Mouse (Mus musculus) liver, embryonic 14.5 days (tissue): Measurements from ENCODE around the gene Fkbpl. TPM values are rescaled to one million over a fixed set of nuclear protein-coding genes. Genes with fewer than 3 reads are reported as not detected.

Experiments
- ATAC-seq: fragments of 200-750 bp; cut with Nextera tagmentation; 2 replicates; pipeline ENCODE4 v1.8.0; 2017; ENCODE audit warnings: moderate number of reproducible peaks, mild to moderate bottlenecking, moderate library complexity; ENCODE audit not compliant: insufficient read depth
- DNase-seq, 3 experiments: peaks; one replicate each; pipeline ENCODE4 v3.0.0-alpha.2; 2012 to 2013; ENCODE audit warnings: low read depth in 3 of 3, low spot score in 3 of 3
- H3K27ac ChIP-seq: fragments of 300-500 bp; sonication (generic); 2 replicates; pipeline ENCODE4 v1.5.1; 2014; ENCODE audit warnings: moderate library complexity, mild to moderate bottlenecking, control low read depth, inconsistent platforms
- H3K27me3 ChIP-seq: fragments of 300-500 bp; sonication (generic); 2 replicates; pipeline ENCODE4 v1.6.1; 2014; ENCODE audit warnings: mild to moderate bottlenecking, low read length, moderate library complexity; ENCODE audit not compliant: control insufficient read depth, insufficient read depth
- H3K36me3 ChIP-seq: fragments of 300-500 bp; sonication (generic); replicated peaks from 2 replicates; pipeline ENCODE4 v1.6.1; 2014; ENCODE audit warnings: low read depth; ENCODE audit not compliant: control insufficient read depth, insufficient read depth
- H3K4me1 ChIP-seq, 2 experiments: fragments of 200-500 bp in 1 of 2; fragments of 300-500 bp in 1 of 2; sonication (generic) in 1 of 2; replicated peaks; 2 replicates each; pipeline ENCODE4 v1.6.1; 2012 to 2014; ENCODE audit warnings: antibody characterized with exemption in 1 of 2, inconsistent platforms in 1 of 2, low read length in 1 of 2; ENCODE audit not compliant: control insufficient read depth in 2 of 2, insufficient read depth in 2 of 2
- H3K4me2 ChIP-seq: fragments of 300-500 bp; sonication (generic); 2 replicates; pipeline ENCODE4 v1.6.1; 2014; ENCODE audit warnings: low read depth, mild to moderate bottlenecking, control low read depth, moderate library complexity
- H3K4me3 ChIP-seq, 2 experiments: fragments of 200-500 bp in 1 of 2; fragments of 300-500 bp in 1 of 2; sonication (generic) in 1 of 2; 2 replicates each; pipeline ENCODE4 v1.5.1; 2012 to 2014; ENCODE audit warnings: low read depth in 2 of 2, low read length in 2 of 2, mild to moderate bottlenecking in 2 of 2, control low read depth in 1 of 2, inconsistent platforms in 1 of 2, moderate library complexity in 1 of 2; ENCODE audit not compliant: insufficient read depth in 1 of 2
- H3K9ac ChIP-seq: fragments of 300-500 bp; sonication (generic); replicated peaks from 2 replicates; pipeline ENCODE4 v1.6.1; 2014; ENCODE audit warnings: mild to moderate bottlenecking, control low read depth, moderate library complexity
- H3K9me3 ChIP-seq: fragments of 300-500 bp; sonication (generic); 2 replicates; pipeline ENCODE4 v1.6.1; 2016; ENCODE audit warnings: low read length, mixed read lengths; ENCODE audit not compliant: control insufficient read depth
- CTCF ChIP-seq: IDR thresholded peaks from 2 replicates; pipeline ENCODE4 v1.5.1; 2016; ENCODE audit warnings: antibody characterized with exemption, low read depth, control low read depth
- EP300 ChIP-seq: IDR thresholded peaks from 2 replicates; pipeline ENCODE4 v1.6.1; 2016; ENCODE audit warnings: antibody characterized with exemption, low read depth
- WGBS: fragments of 180-500 bp; shearing (Covaris S2); extraction: QIAGEN DNeasy Blood & Tissue Kit; methylation state at CpG from one replicate; pipeline ENCODE4 v1.1.7; 2014; ENCODE audit not compliant: insufficient replicate concordance; 5-methylcytosine and 5-hydroxymethylcytosine counted together
- polyA plus RNA-seq, 2 experiments: library from polyadenylated mRNA; depleted of rRNA in 1 of 2; stranded (reverse) in 1 of 2; unstranded in 1 of 2; fragments of >200 nt; fragmentation: Nextera tagmentation in 1 of 2; extraction: Ambion mirVana in 1 of 2; gene quantifications; 2 replicates each; pipeline versions ENCODE4 v1.2.1 to v1.2.3; 2012 to 2014

Gene Fkbpl
- polyA plus RNA-seq, 2 experiments = 1.6 to 2.9 TPM

DNA sequence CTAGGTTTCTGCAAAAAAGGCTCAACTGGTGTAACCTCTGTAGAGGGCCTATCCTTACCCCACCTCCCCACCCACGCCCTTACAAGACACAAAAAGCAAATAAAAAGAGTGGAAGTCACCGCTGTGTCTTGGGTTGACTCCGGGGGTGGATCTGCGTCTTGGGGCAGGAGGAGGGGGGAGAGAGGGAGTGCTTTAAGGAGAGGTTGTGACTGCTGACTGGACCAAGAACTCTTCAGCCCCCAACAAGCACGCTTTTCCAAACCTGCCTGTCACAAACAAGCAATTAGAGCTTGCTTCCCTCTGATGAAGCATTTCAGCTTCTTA, 16.0 kb upstream of the Fkbpl start:
- H3K4me2 ChIP-seq = peak overlapping the region; percentile 88; the same call in 1 of the 2 replicates
- no peak overlapping the region for H3K9ac ChIP-seq
- TF ChIP-seq EP300 (no peak), CTCF (no peak)
- peaks cover 4 to 5% of the 10 kb centered on the region in 2 experiments; a peak in 3 of 4 replicates for H3K4me1 ChIP-seq
- H3K36me3 ChIP-seq = no peaks in the 10 kb centered on the region
- DNase-seq (no peak), ATAC-seq (no peak)
- no peak overlapping the region for H3K4me3 ChIP-seq
- H3K9me3 ChIP-seq = no peaks in the 10 kb centered on the region
- peaks cover 51% of the 10 kb centered on the region for H3K27me3 ChIP-seq
- 46% methylated on average over 5 of the region's 5 CpGs for WGBS
- no peak overlapping the region for H3K27ac ChIP-seq

GRCm38 (mm10) chr17:34629221-34629751, 15.3 kb upstream of the Fkbpl start, which contains the start of gene Prrt1:
Prrt1 (plus strand) TSS chr17:34629533.
- Histone ChIP-seq H3K4me3 (peak within 1 kb of the TSS in 1 of 2 experiments; percentile 74; a peak in 1 of 4 replicates), H3K36me3 (no peaks in the 10 kb centered on the region), H3K9ac (no peak within 1 kb of the TSS), H3K4me1 (peaks cover 4 to 5% of the 10 kb centered on the region in 2 experiments; a peak in 3 of 4 replicates), H3K4me2 (peak within 1 kb of the TSS; percentile 88; the same call in 1 of the 2 replicates), H3K27ac (no peak within 1 kb of the TSS), H3K9me3 (no peaks in the 10 kb centered on the region), H3K27me3 (peaks cover 51% of the 10 kb centered on the region)
- ATAC-seq (no peak), DNase-seq (no peak)
- 9% methylated on average over 16 of the region's 16 CpGs for WGBS
- no peak for TF ChIP-seq CTCF
- TF ChIP-seq EP300 = no peak

DNA sequence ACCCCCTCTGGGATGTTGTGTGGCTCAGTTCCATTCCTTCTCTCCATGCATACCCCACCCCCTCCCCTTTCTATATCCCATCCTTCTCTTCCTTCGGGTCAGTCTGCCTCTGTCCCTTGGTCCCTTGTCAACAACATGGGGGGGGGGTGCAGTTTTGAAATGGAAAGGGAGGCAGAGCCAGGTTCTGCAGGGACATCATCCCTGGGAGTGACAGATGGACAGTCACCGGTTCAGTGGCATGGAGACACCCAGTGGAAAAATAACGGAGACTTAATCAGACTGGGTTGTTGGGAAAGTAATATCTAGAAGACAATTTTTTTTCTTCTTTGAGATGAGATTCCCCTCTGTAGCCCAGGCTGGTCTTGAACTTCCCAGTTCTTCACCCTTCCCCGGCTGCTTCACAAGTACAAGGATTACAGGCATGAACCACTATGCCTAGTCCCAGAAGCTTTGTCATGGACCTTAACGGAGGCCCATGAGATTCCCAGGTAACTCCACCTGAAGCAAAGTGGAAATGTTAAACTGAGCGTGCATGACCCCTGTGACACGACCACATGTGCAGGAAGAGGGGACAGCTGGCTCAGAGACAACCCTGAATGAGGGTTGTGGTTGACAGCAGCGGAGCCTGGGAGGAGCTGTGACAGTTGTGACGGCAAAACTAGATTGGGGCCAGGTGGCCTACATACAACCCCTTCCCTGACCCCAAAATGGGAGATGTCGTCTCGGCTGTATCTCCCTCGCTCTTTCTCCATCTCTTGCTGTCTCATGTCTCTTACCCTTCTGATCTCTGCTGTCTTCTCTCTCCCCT, 14.6 kb upstream of the Fkbpl start:
- ATAC-seq = no peak
- H3K4me2 ChIP-seq = no peak overlapping the region
- no peak overlapping the region for H3K27ac ChIP-seq
- no peaks in the 10 kb centered on the region for H3K9me3 ChIP-seq
- no peak overlapping the region for H3K4me3 ChIP-seq
- peaks cover 4 to 5% of the 10 kb centered on the region in 2 experiments; a peak in 3 of 4 replicates for H3K4me1 ChIP-seq
- no peaks in the 10 kb centered on the region for H3K36me3 ChIP-seq
- no peak for DNase-seq
- H3K9ac ChIP-seq = no peak overlapping the region
- TF ChIP-seq CTCF = no peak
- TF ChIP-seq EP300 = no peak
- peaks cover 51% of the 10 kb centered on the region for H3K27me3 ChIP-seq
- WGBS = 11% methylated on average over 12 of the region's 12 CpGs

DNA sequence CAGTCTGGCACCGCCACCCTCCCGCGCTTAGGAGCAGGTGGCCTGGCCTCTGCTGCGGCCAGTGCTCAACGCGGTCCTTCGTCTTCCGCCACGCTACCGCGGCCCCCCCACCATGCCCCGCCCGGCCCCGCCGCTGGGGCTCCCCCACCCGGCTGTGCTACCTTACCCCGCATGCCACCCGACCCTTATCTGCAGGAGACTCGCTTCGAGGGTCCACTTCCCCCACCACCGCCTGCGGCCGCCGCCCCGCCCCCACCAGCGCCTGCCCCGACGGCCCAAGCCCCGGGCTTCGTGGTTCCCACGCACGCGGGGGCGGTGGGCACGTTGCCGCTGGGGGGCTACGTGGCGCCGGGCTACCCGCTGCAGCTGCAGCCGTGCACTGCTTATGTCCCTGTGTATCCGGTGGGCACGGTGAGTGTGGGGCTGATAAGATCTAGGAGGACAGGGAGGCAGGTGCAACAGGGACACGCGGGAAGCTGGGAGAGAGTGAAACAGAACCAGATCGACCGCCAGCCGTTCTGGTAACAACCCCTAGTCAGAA, 13.7 kb upstream of the Fkbpl start:
- Histone ChIP-seq H3K9me3 (no peaks in the 10 kb centered on the region), H3K27ac (no peak overlapping the region), H3K4me1 (peaks cover 4 to 5% of the 10 kb centered on the region in 2 experiments; a peak in 3 of 4 replicates), H3K36me3 (no peaks in the 10 kb centered on the region), H3K9ac (no peak overlapping the region), H3K4me3 (peak overlapping the region in 1 of 2 experiments; percentile 1; a peak in 1 of 4 replicates), H3K27me3 (peaks cover 51% of the 10 kb centered on the region), H3K4me2 (peak overlapping the region; percentile 30)
- no peak for TF ChIP-seq CTCF
- no peak for TF ChIP-seq EP300
- WGBS = 1% methylated on average over 48 of the region's 48 CpGs
- ATAC-seq (no peak), DNase-seq (no peak)

GRCm38 (mm10) chr17:34631647-34632046, 12.9 kb upstream of the Fkbpl start:
- Histone ChIP-seq H3K9ac (no peak overlapping the region), H3K4me3 (peak overlapping the region in 1 of 2 experiments; percentile 32; a peak in 2 of 4 replicates)

More at GRCm38 (mm10) chr17:34631647-34632046, 12.9 kb upstream of the Fkbpl start:
- Histone ChIP-seq H3K27me3 (peaks cover 51% of the 10 kb centered on the region), H3K4me2 (peak overlapping the region; percentile 60), H3K36me3 (no peaks in the 10 kb centered on the region), H3K27ac (no peak overlapping the region), H3K9me3 (no peaks in the 10 kb centered on the region), H3K4me1 (peaks cover 0 to 4% of the 10 kb centered on the region in 2 experiments; a peak in 2 of 4 replicates)
- TF ChIP-seq CTCF (no peak), EP300 (no peak)
- DNase-seq = no peak
- WGBS = 14% methylated on average over 11 of the region's 12 CpGs
- ATAC-seq = no peak
